Mouse (Mus musculus) liver, embryonic 14.5 days (tissue): ENCODE measurements at regions not wholly inside any gene's neighbourhood (a gene's known extent, or its start where the extent isn't known, plus 50 kb on each side); places are given as distances from the start of the nearest gene placed in this dataset.

Experiments
- ATAC-seq: fragments of 200-750 bp; cut with Nextera tagmentation; 2 replicates; pipeline ENCODE4 v1.8.0; 2017; ENCODE audit warnings: moderate number of reproducible peaks, mild to moderate bottlenecking, moderate library complexity; ENCODE audit not compliant: insufficient read depth
- DNase-seq, 3 experiments: peaks; one replicate each; pipeline ENCODE4 v3.0.0-alpha.2; 2012 to 2013; ENCODE audit warnings: low read depth in 3 of 3, low spot score in 3 of 3
- H3K27ac ChIP-seq: fragments of 300-500 bp; sonication (generic); 2 replicates; pipeline ENCODE4 v1.5.1; 2014; ENCODE audit warnings: moderate library complexity, mild to moderate bottlenecking, control low read depth, inconsistent platforms
- H3K27me3 ChIP-seq: fragments of 300-500 bp; sonication (generic); 2 replicates; pipeline ENCODE4 v1.6.1; 2014; ENCODE audit warnings: mild to moderate bottlenecking, low read length, moderate library complexity; ENCODE audit not compliant: control insufficient read depth, insufficient read depth
- H3K36me3 ChIP-seq: fragments of 300-500 bp; sonication (generic); replicated peaks from 2 replicates; pipeline ENCODE4 v1.6.1; 2014; ENCODE audit warnings: low read depth; ENCODE audit not compliant: control insufficient read depth, insufficient read depth
- H3K4me1 ChIP-seq, 2 experiments: fragments of 200-500 bp in 1 of 2; fragments of 300-500 bp in 1 of 2; sonication (generic) in 1 of 2; replicated peaks; 2 replicates each; pipeline ENCODE4 v1.6.1; 2012 to 2014; ENCODE audit warnings: antibody characterized with exemption in 1 of 2, inconsistent platforms in 1 of 2, low read length in 1 of 2; ENCODE audit not compliant: control insufficient read depth in 2 of 2, insufficient read depth in 2 of 2
- H3K4me2 ChIP-seq: fragments of 300-500 bp; sonication (generic); 2 replicates; pipeline ENCODE4 v1.6.1; 2014; ENCODE audit warnings: low read depth, mild to moderate bottlenecking, control low read depth, moderate library complexity
- H3K4me3 ChIP-seq, 2 experiments: fragments of 200-500 bp in 1 of 2; fragments of 300-500 bp in 1 of 2; sonication (generic) in 1 of 2; 2 replicates each; pipeline ENCODE4 v1.5.1; 2012 to 2014; ENCODE audit warnings: low read depth in 2 of 2, low read length in 2 of 2, mild to moderate bottlenecking in 2 of 2, control low read depth in 1 of 2, inconsistent platforms in 1 of 2, moderate library complexity in 1 of 2; ENCODE audit not compliant: insufficient read depth in 1 of 2
- H3K9ac ChIP-seq: fragments of 300-500 bp; sonication (generic); replicated peaks from 2 replicates; pipeline ENCODE4 v1.6.1; 2014; ENCODE audit warnings: mild to moderate bottlenecking, control low read depth, moderate library complexity
- H3K9me3 ChIP-seq: fragments of 300-500 bp; sonication (generic); 2 replicates; pipeline ENCODE4 v1.6.1; 2016; ENCODE audit warnings: low read length, mixed read lengths; ENCODE audit not compliant: control insufficient read depth
- CTCF ChIP-seq: IDR thresholded peaks from 2 replicates; pipeline ENCODE4 v1.5.1; 2016; ENCODE audit warnings: antibody characterized with exemption, low read depth, control low read depth
- EP300 ChIP-seq: IDR thresholded peaks from 2 replicates; pipeline ENCODE4 v1.6.1; 2016; ENCODE audit warnings: antibody characterized with exemption, low read depth
- whole genome bisulfite sequencing: fragments of 180-500 bp; shearing (Covaris S2); extraction: QIAGEN DNeasy Blood & Tissue Kit; methylation state at CpG from one replicate; pipeline ENCODE4 v1.1.7; 2014; ENCODE audit not compliant: insufficient replicate concordance; 5-methylcytosine and 5-hydroxymethylcytosine counted together

DNA sequence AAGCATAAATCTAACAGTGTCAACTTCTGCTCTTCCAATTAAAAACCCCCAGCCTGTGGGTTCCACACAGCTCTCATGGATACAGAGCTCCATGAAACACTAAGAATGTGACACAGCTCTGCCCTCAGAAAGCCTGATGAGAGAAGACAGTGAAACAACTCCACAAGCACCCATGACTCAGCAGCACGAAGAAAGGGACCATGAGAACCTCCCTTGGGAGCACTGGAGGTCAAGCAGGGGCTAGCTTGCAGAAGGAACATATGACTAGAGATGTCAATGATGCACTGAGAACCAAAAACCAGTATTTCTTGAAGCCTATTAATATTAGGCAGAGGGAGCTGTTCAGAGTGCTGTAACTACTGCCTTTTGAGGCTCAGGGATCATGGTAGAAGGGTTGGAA, 59.0 kb upstream of the Fam78b start:
- Histone ChIP-seq H3K4me2 (no peak overlapping the region), H3K36me3 (no peaks in the 10 kb centered on the region), H3K27ac (no peak overlapping the region), H3K27me3 (no peaks in the 10 kb centered on the region), H3K9me3 (no peaks in the 10 kb centered on the region), H3K9ac (no peak overlapping the region), H3K4me3 (no peak overlapping the region), H3K4me1 (no peaks in the 10 kb centered on the region)
- TF ChIP-seq CTCF (no peak), EP300 (no peak)
- DNase-seq (no peak), ATAC-seq (no peak)
- WGBS = 37% methylated on average over 1 of the region's 1 CpGs

DNA sequence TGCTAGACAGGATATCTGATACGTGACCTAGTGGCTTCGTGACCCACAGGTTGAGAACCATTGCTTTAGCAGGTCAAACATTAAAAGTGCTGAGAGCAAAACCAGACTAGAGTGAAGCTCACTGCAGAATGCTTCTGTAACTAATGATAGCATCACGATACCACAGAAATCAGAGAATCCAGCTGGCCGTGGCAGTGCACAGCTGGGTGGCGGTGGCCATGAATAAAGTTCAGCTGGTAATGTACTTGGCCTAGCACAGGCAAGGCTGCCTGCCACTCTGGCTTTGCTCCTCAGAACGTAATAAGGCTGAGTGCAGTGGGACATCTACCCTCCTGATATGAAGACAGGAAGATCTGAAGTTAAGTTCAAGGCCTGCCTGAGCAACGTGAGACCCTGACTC, 56.7 kb upstream of the Fam78b start:
- TF ChIP-seq CTCF (no peak), EP300 (no peak)
- ATAC-seq = no peak
- 65% methylated on average over 7 of the region's 7 CpGs for WGBS

DNA sequence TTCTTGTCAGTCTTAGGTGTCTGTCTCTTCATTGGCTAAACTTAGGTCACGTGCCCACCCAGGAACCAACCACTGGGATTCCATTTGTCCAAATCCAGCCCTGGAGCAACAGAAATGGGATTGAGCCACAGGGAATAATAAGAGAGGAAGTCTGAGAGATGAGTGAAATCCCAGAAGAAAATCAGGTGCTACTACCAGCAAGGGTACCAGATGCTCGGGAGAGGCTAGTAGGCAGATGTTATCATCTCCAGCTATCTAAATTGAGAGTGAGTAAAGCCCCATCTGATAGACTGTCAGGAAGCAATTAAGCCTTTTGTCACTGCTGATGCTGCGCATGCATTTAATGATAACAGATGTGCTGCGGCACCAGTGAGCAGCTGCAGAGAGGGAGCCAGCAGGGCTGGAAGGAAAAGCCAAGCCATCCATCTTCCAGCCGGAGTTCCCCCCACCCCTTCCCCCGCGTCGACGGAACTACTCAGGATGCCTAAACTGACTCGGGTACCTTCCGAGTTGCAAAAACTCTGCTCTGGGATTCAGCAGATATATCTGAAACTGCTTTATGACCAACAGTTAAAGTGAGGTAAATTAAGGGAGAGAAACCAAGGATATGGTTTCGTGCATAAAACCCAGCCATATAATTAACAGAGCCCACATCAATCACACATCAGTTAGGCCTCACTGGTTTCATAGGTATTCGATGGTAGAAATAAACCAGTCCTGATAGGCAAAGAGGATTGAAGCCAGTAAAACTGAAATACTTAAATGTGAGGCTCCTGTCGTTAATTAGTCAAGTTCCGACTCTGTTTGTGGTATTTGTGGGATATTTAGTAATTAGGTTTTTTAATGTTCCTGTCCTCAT, 53.1 kb upstream of the Fam78b start:
- no peak overlapping the region for H3K27ac ChIP-seq
- no peaks in the 10 kb centered on the region for H3K9me3 ChIP-seq
- H3K9ac ChIP-seq = no peak overlapping the region
- H3K4me2 ChIP-seq = no peak overlapping the region
- WGBS = 31% methylated on average over 15 of the region's 15 CpGs
- DNase-seq (no peak), ATAC-seq (no peak)
- no peaks in the 10 kb centered on the region for H3K27me3 ChIP-seq
- no peak overlapping the region for H3K4me3 ChIP-seq
- no peaks in the 10 kb centered on the region for H3K36me3 ChIP-seq
- no peak for TF ChIP-seq EP300
- TF ChIP-seq CTCF = no peak
- H3K4me1 ChIP-seq = no peaks in the 10 kb centered on the region

More for the DNA sequence above, 56.7 kb upstream of the Fam78b start:
- Histone ChIP-seq H3K36me3 (no peaks in the 10 kb centered on the region), H3K9ac (no peak overlapping the region), H3K4me3 (no peak overlapping the region), H3K9me3 (no peaks in the 10 kb centered on the region), H3K4me2 (no peak overlapping the region), H3K27me3 (no peaks in the 10 kb centered on the region), H3K27ac (no peak overlapping the region), H3K4me1 (no peaks in the 10 kb centered on the region)
- no peak for DNase-seq
